Mouse (Mus musculus) mouse embryonic stem cell (cell line): Measurements from ENCODE around the gene Trio.

Source experiments
- in situ Hi-C, 2 experiments: fragments of 300-500 bp; cut with MboI; formaldehyde crosslinking; loops; 1 replicate in 1 of 2; 3 replicates in 1 of 2; pipeline ENCODE4 v1.14.3; 2019 to 2020; ENCODE audit warnings: low sequenced_read_pairs in 2 of 2, low pct_unique_long_range_greater_than_20kb in 1 of 2, mixed read lengths in 1 of 2; ENCODE audit not compliant: unreplicated experiment in 1 of 2

The Trio gene

GRCm38 (mm10) chr15:28051811-28052210, 26.2 kb upstream of the Trio start:
- in situ Hi-C loops: no loop called here

- in situ Hi-C loops: no loop called here
Measured at GRCm38 (mm10) chr15:28051104-28051625, 25.5 kb upstream of the Trio start.

DNA sequence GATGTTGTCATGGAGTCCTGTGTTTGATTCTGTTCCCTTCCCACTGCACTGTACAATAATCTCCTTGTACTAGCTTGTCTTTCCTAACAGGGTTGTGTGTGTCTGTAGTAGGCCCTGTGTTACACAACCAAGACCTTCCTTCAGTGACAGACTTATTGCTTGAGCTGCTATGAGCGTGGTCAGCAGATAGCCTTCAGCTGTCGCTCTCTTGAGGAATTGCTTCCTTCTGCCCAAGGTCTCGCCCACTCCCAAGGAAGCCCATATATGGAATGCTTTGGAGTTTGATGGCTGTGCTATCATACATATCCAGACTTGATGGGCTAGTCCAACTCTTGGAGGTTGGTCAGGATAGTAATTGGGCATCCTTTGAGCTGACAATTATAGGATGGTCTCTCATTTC, 22.1 kb upstream of the Trio start:
- in situ Hi-C loops: no loop called here

- in situ Hi-C loops: no loop called here
Measured at GRCm38 (mm10) chr15:28041158-28041865, 15.7 kb upstream of the Trio start.

- in situ Hi-C loops: no loop called here
Measured at GRCm38 (mm10) chr15:28037651-28038050, 12.0 kb upstream of the Trio start.

DNA sequence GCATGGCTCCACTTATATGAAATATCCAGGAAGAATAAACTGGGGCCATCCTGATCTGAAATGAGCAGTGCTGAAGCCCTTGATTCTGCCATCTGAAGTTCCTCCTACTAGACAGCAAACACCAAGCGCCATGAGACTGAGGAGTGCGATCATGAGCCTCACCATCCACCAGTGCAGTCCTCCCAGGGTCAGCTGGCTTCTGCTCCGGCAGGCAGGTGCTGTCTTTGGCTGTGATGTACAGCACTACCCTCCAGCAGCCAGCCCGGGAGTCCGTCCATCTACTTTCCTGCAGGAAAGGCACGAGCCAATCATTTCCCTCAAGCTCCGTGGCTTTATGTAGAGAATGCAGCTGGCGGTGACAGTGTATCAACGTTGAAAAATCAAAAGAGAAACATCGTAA, 10.0 kb upstream of the Trio start:
- in situ Hi-C loops: no loop called here

- in situ Hi-C loops: no loop called here
Measured at GRCm38 (mm10) chr15:28034636-28035035, 9.0 kb upstream of the Trio start.

DNA sequence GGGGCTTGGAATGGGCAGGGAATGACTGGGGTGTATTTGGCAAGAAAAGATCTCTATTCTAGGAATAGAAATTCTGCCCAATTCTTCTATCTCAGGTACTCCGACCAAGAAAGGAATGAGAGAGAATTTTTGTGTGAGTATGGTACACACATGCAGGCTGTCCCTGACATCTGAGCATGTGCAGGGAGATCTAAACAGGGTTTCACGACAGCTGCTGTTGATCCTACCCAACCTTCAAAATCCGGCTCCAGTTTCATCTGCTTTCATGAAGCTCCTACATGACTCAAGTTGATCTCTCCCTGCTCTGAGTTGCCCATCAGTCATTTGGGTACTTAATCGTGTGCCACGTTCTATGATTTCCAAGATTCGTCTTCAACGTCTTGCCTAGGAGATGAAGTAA, 3.7 kb upstream of the Trio start:
- in situ Hi-C loops: loop anchor here in 1 of 2 experiments (5.0 kb wide), 1 partner anchor 97 kb away; no protein-coding TSS in a partner anchor

DNA sequence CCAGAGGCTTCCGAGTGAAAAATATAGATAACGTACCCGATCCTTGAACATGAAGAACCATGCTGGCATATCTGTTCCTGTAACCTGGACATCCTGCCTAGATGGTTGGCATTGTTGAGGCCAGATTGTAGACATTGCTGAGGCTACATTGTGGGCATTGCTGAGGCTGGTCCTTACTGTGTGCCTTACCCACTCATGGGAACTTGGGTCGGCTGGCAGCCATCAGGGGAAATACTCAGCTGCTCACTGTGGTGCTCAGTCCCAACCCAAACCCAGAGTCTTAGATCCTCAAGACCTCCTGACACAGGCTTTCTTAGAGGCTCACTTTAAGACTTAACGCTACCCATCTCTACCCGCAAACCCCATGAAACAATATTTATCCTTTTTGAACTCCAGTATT, 2.9 kb upstream of the Trio start:
- in situ Hi-C loops: loop anchor here in 1 of 2 experiments (5.0 kb wide), 1 partner anchor 96 kb away; no protein-coding TSS in a partner anchor

- in situ Hi-C loops: loop anchor here in 1 of 2 experiments (5.0 kb wide), 1 partner anchor 94 kb away; no protein-coding TSS in a partner anchor
Measured at GRCm38 (mm10) chr15:28026167-28026481, 476 bp upstream of the Trio start.

GRCm38 (mm10) chr15:28024965-28025338, 696 bp downstream of the Trio start:
- in situ Hi-C loops: loop anchor here in 1 of 2 experiments (5.0 kb wide), 1 partner anchor 93 kb away; no protein-coding TSS in a partner anchor

- in situ Hi-C loops: no loop called here
Measured at GRCm38 (mm10) chr15:28024031-28024964, 1.4 kb downstream of the Trio start.

GRCm38 (mm10) chr15:28021591-28022209, 3.9 kb downstream of the Trio start:
- in situ Hi-C loops: no loop called here

- in situ Hi-C loops: no loop called here
Measured at GRCm38 (mm10) chr15:28019393-28020070, 6.1 kb downstream of the Trio start.

- in situ Hi-C loops: no loop called here
Measured at GRCm38 (mm10) chr15:28007516-28007915, 18.1 kb downstream of the Trio start.

- in situ Hi-C loops: no loop called here
Measured at GRCm38 (mm10) chr15:28004192-28004767, 21.4 kb downstream of the Trio start.

DNA sequence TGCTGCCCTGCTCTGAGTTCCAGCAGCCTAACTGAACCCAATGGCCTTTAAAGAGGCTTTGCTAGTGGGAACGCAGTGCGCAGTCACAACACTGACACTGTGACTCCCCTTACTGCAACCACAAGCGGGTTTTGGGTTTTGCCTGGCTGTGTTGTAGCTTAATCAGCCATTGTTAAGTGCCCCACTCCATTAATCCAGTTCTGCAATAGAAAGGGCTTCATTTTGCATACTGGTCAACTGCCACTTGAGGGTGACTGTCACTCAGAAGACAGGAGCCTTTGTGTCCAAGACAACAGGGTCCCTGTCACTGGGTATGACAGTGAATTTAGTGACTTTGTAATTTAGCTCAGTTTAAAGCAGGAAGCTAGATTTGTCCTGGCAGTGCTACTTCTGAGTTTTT, 23.1 kb downstream of the Trio start:
- in situ Hi-C loops: no loop called here

DNA sequence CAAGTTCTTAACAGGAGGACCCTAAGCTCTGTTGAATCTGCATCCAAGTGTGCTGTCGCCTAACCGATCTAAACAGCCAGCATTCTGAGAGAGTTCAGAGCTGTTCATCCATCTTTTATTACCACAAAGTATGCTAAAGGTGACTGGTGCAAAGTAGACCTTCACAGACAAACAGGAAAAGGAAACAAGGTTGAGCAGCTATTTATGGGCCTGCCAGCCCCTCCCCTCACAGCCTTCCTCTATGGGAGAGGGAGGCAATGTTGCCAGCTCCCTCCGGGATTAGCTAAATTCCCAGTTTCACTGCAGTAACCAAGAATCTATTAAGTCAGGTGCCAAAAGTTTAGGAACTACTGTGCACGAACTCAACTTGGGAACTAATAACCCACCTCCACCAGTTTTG, 24.3 kb downstream of the Trio start:
- in situ Hi-C loops: no loop called here
